23 mouse cellular contexts compared by ENCODE assay signal in the genomic region with DNA sequence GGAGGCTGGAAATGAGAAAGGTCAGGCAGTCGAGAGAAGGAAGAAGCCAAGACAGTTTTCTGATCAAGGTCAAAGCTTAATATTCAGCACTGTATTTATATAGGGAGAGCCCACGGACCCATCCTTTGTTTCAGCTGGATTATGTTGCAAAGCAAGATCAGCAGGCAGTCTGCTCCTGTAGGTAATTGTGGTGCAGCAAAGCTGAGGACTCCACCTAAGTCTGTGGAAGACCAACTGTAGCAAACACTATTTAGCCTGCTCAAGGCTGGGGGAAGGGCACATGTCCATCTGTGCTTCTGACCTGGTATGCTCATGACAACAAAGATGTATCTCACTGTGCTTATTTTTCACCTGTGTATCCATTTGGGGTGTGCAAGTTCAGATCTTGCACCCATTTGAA.
"Had no signal": no experiment of that assay in that cellular context is flagged by ENCODE, and none has a peak within 500 bp of the region (broad histone marks: within the 10 kb centered on the region; RNA-seq: fewer than 3 reads in every experiment).

No protein-coding gene starts in this region.

- H3K36me3 ChIP-seq: heart, embryonic 10.5 days; heart, embryonic 12.5 days; intestine, embryonic 15.5 days; limb, embryonic 13.5 days; limb, embryonic 15.5 days; liver, embryonic 12.5 days had no signal

- H3K27me3 ChIP-seq: intestine, embryonic 15.5 days; limb, embryonic 13.5 days; limb, embryonic 15.5 days; liver, embryonic 12.5 days had no signal

- H3K9ac ChIP-seq: heart, embryonic 12.5 days; hindbrain, embryonic 14.5 days; intestine, embryonic 15.5 days; limb, embryonic 13.5 days; limb, embryonic 15.5 days; liver, embryonic 12.5 days; liver, embryonic 14.5 days had no signal

- H3K4me3 ChIP-seq: gastrocnemius, adult 2 months; heart, embryonic 10.5 days; heart, embryonic 12.5 days; intestine, embryonic 15.5 days; layer of hippocampus, adult 2 months; limb, embryonic 13.5 days; limb, embryonic 15.5 days; liver, embryonic 12.5 days had no signal

- H3K27ac ChIP-seq: gastrocnemius, adult 2 months; heart, embryonic 10.5 days; hindbrain, embryonic 14.5 days; intestine, embryonic 15.5 days; layer of hippocampus, adult 2 months; limb, embryonic 13.5 days; limb, embryonic 15.5 days; liver, embryonic 12.5 days; liver, embryonic 14.5 days had no signal

- DNase-seq: gastrocnemius, adult 2 months; gastrocnemius, postnatal 10 days; gastrocnemius, postnatal 25 days; heart, adult 18-20 months; heart, postnatal 10 days; heart, postnatal 4 days; kidney, adult 18-20 months; kidney, adult 8-10 months; kidney, postnatal 10 days; kidney, postnatal 25 days; kidney, postnatal 4 days; layer of hippocampus, adult 9-11 months; layer of hippocampus, postnatal 36 days; left cerebral cortex, postnatal 4 days had no signal

- H3K9me3 ChIP-seq: heart, embryonic 10.5 days; intestine, embryonic 15.5 days; limb, embryonic 13.5 days; limb, embryonic 15.5 days had no signal

- H3K4me1 ChIP-seq: heart, embryonic 10.5 days; limb, embryonic 15.5 days had no signal
